Mouse (Mus musculus): ENCODE data around the gene Tstd3. TPM values are rescaled to one million over a fixed set of nuclear protein-coding genes. Genes with fewer than 3 reads are reported as not detected.
A peak's percentile ranks its signal among the peaks of the same experiment; 100 is the strongest.
"Not testable (repeated sequence)": the region's sequence is repeated elsewhere in the genome, so short reads cannot be mapped to it uniquely, and the experiment has no call there.

The Tstd3 gene
- polyA plus RNA-seq, 2 experiments, result 3.8 to 6.6 TPM

DNA sequence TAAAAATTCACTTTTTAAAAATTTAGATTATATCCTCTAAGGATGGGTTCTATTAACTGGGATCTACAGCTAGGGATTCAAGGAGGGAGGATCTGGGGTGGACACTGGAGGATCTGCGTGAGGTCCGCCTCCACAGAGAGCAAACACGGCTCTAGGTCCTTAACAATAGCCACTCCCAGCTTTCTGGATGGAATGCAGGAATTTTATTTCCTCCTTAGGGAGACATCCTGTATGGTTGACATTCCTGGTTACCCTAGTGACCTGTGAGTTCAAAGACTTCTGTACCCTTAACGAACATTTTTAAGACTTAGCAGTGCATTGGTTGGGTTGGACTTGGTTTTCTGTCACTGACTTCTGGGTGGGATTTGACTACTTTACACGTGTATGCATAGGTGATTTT is 21.3 kb downstream of the Tstd3 start:
- ATAC-seq (ENCODE audit: low FRiP score, low read depth), result no peak
- no peak overlapping the region for H3K9ac ChIP-seq (ENCODE audit: low read depth, low read length, severe bottlenecking)

DNA sequence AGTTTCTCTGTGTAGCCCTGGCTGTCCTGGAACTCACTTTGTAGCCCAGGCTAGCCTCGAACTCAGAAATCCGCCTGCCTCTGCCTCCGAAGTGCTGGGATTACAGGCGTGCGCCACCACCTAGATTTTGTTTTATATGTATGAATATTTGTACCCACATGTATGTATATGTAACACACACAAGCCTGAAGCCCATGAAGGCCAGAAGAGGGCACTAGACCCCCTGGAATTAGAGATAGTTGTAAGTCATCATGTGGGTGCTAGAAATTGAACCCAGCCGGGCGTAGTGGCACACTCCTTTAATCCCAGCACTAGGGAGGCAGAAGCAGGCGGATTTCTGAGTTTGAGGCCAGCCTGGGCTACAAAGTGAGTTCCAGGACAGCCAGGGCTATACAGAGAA is 22.9 kb downstream of the Tstd3 start:
- not testable (repeated sequence) for H3K9ac ChIP-seq (ENCODE audit: low read depth, low read length, severe bottlenecking); H3K4me3 ChIP-seq (replicated peaks; ENCODE audit: low read length); H3K4me2 ChIP-seq (replicated peaks; ENCODE audit: low read depth, low read length, severe bottlenecking); DNase-seq (ENCODE audit: low spot score); ATAC-seq (ENCODE audit: low FRiP score, low read depth); H3K4me1 ChIP-seq (ENCODE audit: control insufficient read depth, insufficient read depth, low read length); H3K9me3 ChIP-seq (ENCODE audit: control insufficient read depth, low read length); H3K27me3 ChIP-seq (ENCODE audit: control insufficient read depth, insufficient read depth, low read length); H3K27ac ChIP-seq (replicated peaks; ENCODE audit: low read depth, low read length)
- WGBS, result 94% methylated on average over 8 of the region's 8 CpGs
- peaks cover 13% of the 10 kb centered on the region for H3K36me3 ChIP-seq (ENCODE audit: control insufficient read depth, insufficient read depth, low read length)

More for the DNA sequence above, 21.3 kb downstream of the Tstd3 start:
- no peak overlapping the region for H3K4me3 ChIP-seq (replicated peaks; ENCODE audit: low read length)
- H3K4me2 ChIP-seq (replicated peaks; ENCODE audit: low read depth, low read length, severe bottlenecking), result no peak overlapping the region
- H3K36me3 ChIP-seq (ENCODE audit: control insufficient read depth, insufficient read depth, low read length), result peaks cover 15% of the 10 kb centered on the region
- H3K9me3 ChIP-seq (ENCODE audit: control insufficient read depth, low read length), result no peaks in the 10 kb centered on the region
- TF ChIP-seq POLR2A (IDR thresholded peaks at IDR 0.05; ENCODE audit: borderline replicate concordance, extremely low read depth, insufficient read depth, insufficient read length), result no peak
- WGBS, result 55% methylated on average over 5 of the region's 5 CpGs
- no peaks in the 10 kb centered on the region for H3K4me1 ChIP-seq (ENCODE audit: control insufficient read depth, insufficient read depth, low read length)
- no peak overlapping the region for H3K27ac ChIP-seq (replicated peaks; ENCODE audit: low read depth, low read length)
- no peaks in the 10 kb centered on the region for H3K27me3 ChIP-seq (ENCODE audit: control insufficient read depth, insufficient read depth, low read length)
- no peak for DNase-seq (ENCODE audit: low spot score)

- no peak overlapping the region for H3K4me3 ChIP-seq (replicated peaks; ENCODE audit: low read length)
These were observed 27.8 kb downstream of the Tstd3 start for GRCm38 (mm10) chr4:21739169-21739568.

DNA sequence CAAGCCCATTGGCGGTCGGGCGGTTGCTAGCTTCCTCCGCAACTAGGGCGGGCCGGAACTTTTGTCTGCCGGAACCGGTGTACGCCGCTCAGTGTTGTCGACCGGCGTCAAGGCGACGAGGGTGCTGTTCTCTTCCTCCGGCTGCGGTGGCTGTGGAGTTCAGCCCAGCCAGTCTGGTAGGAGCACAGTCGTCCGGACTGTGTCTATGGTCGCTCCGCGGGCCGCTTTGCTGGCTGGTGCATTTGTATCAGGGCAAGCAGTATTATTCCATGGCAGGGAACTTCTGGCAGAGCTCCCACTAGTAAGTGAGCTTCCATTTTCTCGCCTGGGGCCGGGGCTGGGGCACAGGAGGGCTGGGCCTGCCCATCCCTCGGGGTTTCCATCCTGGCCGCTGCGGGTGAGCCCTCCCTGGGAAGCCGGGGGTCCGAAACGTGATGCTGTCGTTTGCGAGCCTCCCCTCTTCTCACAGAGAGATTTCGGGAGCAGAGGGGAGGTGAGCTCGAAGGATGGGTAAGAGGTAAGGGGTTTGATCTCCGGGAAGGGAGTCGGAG is 39.3 kb downstream of the Tstd3 start, which contains the start of gene Ccnc:
TSS of gene Ccnc (plus strand) at position 87 of the 551 bp plus-strand sequence.
- peaks cover under 1% of the 10 kb centered on the region; the same call in 1 of the 2 replicates for H3K36me3 ChIP-seq (ENCODE audit: control insufficient read depth, insufficient read depth, low read length)
- no peaks in the 10 kb centered on the region for H3K27me3 ChIP-seq (ENCODE audit: control insufficient read depth, insufficient read depth, low read length)
- peak within 1 kb of the TSS; percentile 70 for H3K4me2 ChIP-seq (replicated peaks; ENCODE audit: low read depth, low read length, severe bottlenecking)
- peak within 1 kb of the TSS; percentile 63 for H3K27ac ChIP-seq (replicated peaks; ENCODE audit: low read depth, low read length)
- DNase-seq (ENCODE audit: low spot score), result peak; percentile 95
- under 1% methylated on average over 36 of the region's 37 CpGs for WGBS
- peak; percentile 99 for ATAC-seq (ENCODE audit: low FRiP score, low read depth)
- peak within 1 kb of the TSS; percentile 74 for H3K9ac ChIP-seq (ENCODE audit: low read depth, low read length, severe bottlenecking)
- H3K9me3 ChIP-seq (ENCODE audit: control insufficient read depth, low read length), result no peaks in the 10 kb centered on the region
- peaks cover 4% of the 10 kb centered on the region; the same call in 1 of the 2 replicates for H3K4me1 ChIP-seq (ENCODE audit: control insufficient read depth, insufficient read depth, low read length)
- H3K4me3 ChIP-seq (replicated peaks; ENCODE audit: low read length), result peak within 1 kb of the TSS; percentile 70
- peak; percentile 89; the same call in 1 of the 2 replicates for TF ChIP-seq POLR2A (IDR thresholded peaks at IDR 0.05; ENCODE audit: borderline replicate concordance, extremely low read depth, insufficient read depth, insufficient read length)

More at GRCm38 (mm10) chr4:21739169-21739568, 27.8 kb downstream of the Tstd3 start:
- DNase-seq (ENCODE audit: low spot score) (no peak), ATAC-seq (ENCODE audit: low FRiP score, low read depth) (no peak)
- Histone ChIP-seq H3K9ac (ENCODE audit: low read depth, low read length, severe bottlenecking) (no peak overlapping the region), H3K27ac (replicated peaks; ENCODE audit: low read depth, low read length) (no peak overlapping the region), H3K36me3 (ENCODE audit: control insufficient read depth, insufficient read depth, low read length) (peaks cover 26% of the 10 kb centered on the region), H3K9me3 (ENCODE audit: control insufficient read depth, low read length) (no peaks in the 10 kb centered on the region), H3K4me1 (ENCODE audit: control insufficient read depth, insufficient read depth, low read length) (no peaks in the 10 kb centered on the region), H3K27me3 (ENCODE audit: control insufficient read depth, insufficient read depth, low read length) (no peaks in the 10 kb centered on the region), H3K4me2 (replicated peaks; ENCODE audit: low read depth, low read length, severe bottlenecking) (no peak overlapping the region)
- TF ChIP-seq POLR2A (IDR thresholded peaks at IDR 0.05; ENCODE audit: borderline replicate concordance, extremely low read depth, insufficient read depth, insufficient read length), result no peak
- 93% methylated on average over 4 of the region's 4 CpGs for WGBS

GRCm38 (mm10) chr4:21726912-21727614 is 39.9 kb downstream of the Tstd3 start:
- DNase-seq (ENCODE audit: low spot score), result peak; percentile 46
- H3K9ac ChIP-seq (ENCODE audit: low read depth, low read length, severe bottlenecking), result peak overlapping the region; percentile 74
- peak overlapping the region; percentile 35 for H3K27ac ChIP-seq (replicated peaks; ENCODE audit: low read depth, low read length)
- H3K36me3 ChIP-seq (ENCODE audit: control insufficient read depth, insufficient read depth, low read length), result no peaks in the 10 kb centered on the region
- 1% methylated on average over 21 of the region's 22 CpGs for WGBS
- peak overlapping the region; percentile 70 for H3K4me2 ChIP-seq (replicated peaks; ENCODE audit: low read depth, low read length, severe bottlenecking)
- H3K27me3 ChIP-seq (ENCODE audit: control insufficient read depth, insufficient read depth, low read length), result no peaks in the 10 kb centered on the region
- no peaks in the 10 kb centered on the region for H3K9me3 ChIP-seq (ENCODE audit: control insufficient read depth, low read length)
- ATAC-seq (ENCODE audit: low FRiP score, low read depth), result peak; percentile 27; the same call in 1 of the 2 replicates
- peaks cover 4% of the 10 kb centered on the region; the same call in 1 of the 2 replicates for H3K4me1 ChIP-seq (ENCODE audit: control insufficient read depth, insufficient read depth, low read length)
- TF ChIP-seq POLR2A (IDR thresholded peaks at IDR 0.05; ENCODE audit: borderline replicate concordance, extremely low read depth, insufficient read depth, insufficient read length), result no peak
- H3K4me3 ChIP-seq (replicated peaks; ENCODE audit: low read length), result peak overlapping the region; percentile 70
